Mouse (Mus musculus): ENCODE measurements around the gene Cckar. TPM values are rescaled to one million over a fixed set of nuclear protein-coding genes. Genes with fewer than 3 reads are reported as not detected.

The Cckar gene
- polyA plus RNA-seq, 1 experiment from 2014 or later, result 0.37 TPM

DNA sequence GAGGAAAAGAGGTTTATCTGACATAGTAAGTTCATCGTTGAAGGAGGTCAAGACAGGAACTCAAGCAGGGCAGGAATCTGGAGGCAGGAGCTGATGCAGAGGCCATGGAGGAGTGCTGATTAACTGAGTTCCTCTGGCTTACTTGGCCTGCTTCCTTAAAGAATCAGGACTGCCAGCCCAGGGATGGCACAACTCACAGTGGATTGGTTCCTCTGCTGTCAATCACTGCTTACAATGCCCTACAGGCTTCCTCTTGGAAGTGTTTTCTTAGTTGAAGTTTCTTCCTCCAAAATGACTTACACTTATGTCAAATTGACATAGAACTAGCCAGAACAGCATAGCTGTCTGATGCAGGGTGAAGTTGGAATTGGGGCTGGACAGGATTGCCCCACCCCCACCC, 45.1 kb downstream of the Cckar start:
- Histone ChIP-seq H3K4me3 (replicated peaks; ENCODE audit: low read length) (no peak overlapping the region), H3K4me1 (replicated peaks; ENCODE audit: control insufficient read depth, insufficient read depth, low read length) (no peaks in the 10 kb centered on the region), H3K27me3 (replicated peaks; ENCODE audit: control insufficient read depth, insufficient read depth, low read length) (no peaks in the 10 kb centered on the region), H3K9me3 (ENCODE audit: control insufficient read depth, low read length) (no peaks in the 10 kb centered on the region), H3K9ac (replicated peaks; ENCODE audit: low read depth, low read length) (no peak overlapping the region), H3K36me3 (ENCODE audit: control insufficient read depth, insufficient read depth) (no peaks in the 10 kb centered on the region), H3K4me2 (ENCODE audit: low read length) (no peak overlapping the region), H3K27ac (ENCODE audit: low read length) (no peak overlapping the region)
- ATAC-seq, result no peak; the same call in 1 of the 2 replicates
- 68% methylated on average over 1 of the region's 1 CpGs for WGBS

GRCm38 (mm10) chr5:53661508-53661907, 46.0 kb downstream of the Cckar start:
- 93% methylated on average over 2 of the region's 2 CpGs for WGBS
- no peak for ATAC-seq

DNA sequence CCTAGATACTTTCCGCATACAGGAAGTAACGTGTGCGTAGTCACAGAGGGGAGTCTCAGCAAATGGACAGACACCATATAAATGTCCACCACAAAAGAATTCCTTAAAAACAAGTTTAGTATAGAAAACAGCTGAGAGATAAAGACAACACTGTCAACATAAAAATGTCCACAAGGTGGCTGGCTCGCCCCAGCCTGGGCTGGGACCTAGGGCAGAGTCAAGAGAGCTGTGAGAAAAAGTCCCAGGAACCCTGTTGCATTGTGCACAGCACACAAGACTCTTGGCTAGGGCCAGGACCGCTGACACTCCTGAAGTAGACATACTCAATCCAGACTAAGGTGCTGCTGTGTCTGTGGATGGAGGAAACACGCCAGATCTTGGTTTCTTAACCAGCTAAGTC, 49.6 kb downstream of the Cckar start:
- Histone ChIP-seq H3K4me1 (replicated peaks; ENCODE audit: control insufficient read depth, insufficient read depth, low read length) (no peaks in the 10 kb centered on the region), H3K9me3 (ENCODE audit: control insufficient read depth, low read length) (no peaks in the 10 kb centered on the region), H3K36me3 (ENCODE audit: control insufficient read depth, insufficient read depth) (no peaks in the 10 kb centered on the region), H3K4me3 (replicated peaks; ENCODE audit: low read length) (no peak overlapping the region), H3K4me2 (ENCODE audit: low read length) (no peak overlapping the region), H3K27ac (ENCODE audit: low read length) (no peak overlapping the region), H3K27me3 (replicated peaks; ENCODE audit: control insufficient read depth, insufficient read depth, low read length) (no peaks in the 10 kb centered on the region), H3K9ac (replicated peaks; ENCODE audit: low read depth, low read length) (no peak overlapping the region)
- 83% methylated on average over 6 of the region's 6 CpGs for WGBS
- ATAC-seq, result peak; percentile 47; the same call in 1 of the 2 replicates

More at GRCm38 (mm10) chr5:53661508-53661907, 46.0 kb downstream of the Cckar start:
- Histone ChIP-seq H3K4me3 (replicated peaks; ENCODE audit: low read length) (no peak overlapping the region), H3K4me2 (ENCODE audit: low read length) (no peak overlapping the region), H3K9me3 (ENCODE audit: control insufficient read depth, low read length) (no peaks in the 10 kb centered on the region), H3K27ac (ENCODE audit: low read length) (no peak overlapping the region), H3K9ac (replicated peaks; ENCODE audit: low read depth, low read length) (no peak overlapping the region), H3K4me1 (replicated peaks; ENCODE audit: control insufficient read depth, insufficient read depth, low read length) (no peaks in the 10 kb centered on the region), H3K27me3 (replicated peaks; ENCODE audit: control insufficient read depth, insufficient read depth, low read length) (no peaks in the 10 kb centered on the region), H3K36me3 (ENCODE audit: control insufficient read depth, insufficient read depth) (no peaks in the 10 kb centered on the region)

- Histone ChIP-seq H3K9me3 (ENCODE audit: control insufficient read depth, low read length) (no peaks in the 10 kb centered on the region), H3K9ac (replicated peaks; ENCODE audit: low read depth, low read length) (no peak overlapping the region), H3K4me3 (replicated peaks; ENCODE audit: low read length) (no peak overlapping the region), H3K27ac (ENCODE audit: low read length) (no peak overlapping the region), H3K4me2 (ENCODE audit: low read length) (no peak overlapping the region), H3K4me1 (replicated peaks; ENCODE audit: control insufficient read depth, insufficient read depth, low read length) (no peaks in the 10 kb centered on the region), H3K27me3 (replicated peaks; ENCODE audit: control insufficient read depth, insufficient read depth, low read length) (no peaks in the 10 kb centered on the region), H3K36me3 (ENCODE audit: control insufficient read depth, insufficient read depth) (no peaks in the 10 kb centered on the region)
- WGBS, result 16% methylated on average over 1 of the region's 1 CpGs
- no peak for ATAC-seq
Observed at GRCm38 (mm10) chr5:53656596-53656995, 50.9 kb downstream of the Cckar start.

Other genes starting within 250 kb of the Cckar start
- gene Rbpj, start 241.6 kb downstream of the Cckar start, polyA plus RNA-seq (2015; fragmentation: Nextera tagmentation; extraction: Ambion mirVana), result 38.7 and 47.6 TPM in 2 replicates
- gene Tbc1d19, start 101.9 kb upstream of the Cckar start, polyA plus RNA-seq (2015; fragmentation: Nextera tagmentation; extraction: Ambion mirVana), result 76.6 and 76.7 TPM in 2 replicates

All from forebrain, embryonic 16.5 days (tissue).